Mouse (Mus musculus): ENCODE measurements at regions not wholly inside any gene's neighbourhood (a gene's known extent, or its start where the extent isn't known, plus 50 kb on each side); places are given as distances from the start of the nearest gene placed in this dataset.

DNA sequence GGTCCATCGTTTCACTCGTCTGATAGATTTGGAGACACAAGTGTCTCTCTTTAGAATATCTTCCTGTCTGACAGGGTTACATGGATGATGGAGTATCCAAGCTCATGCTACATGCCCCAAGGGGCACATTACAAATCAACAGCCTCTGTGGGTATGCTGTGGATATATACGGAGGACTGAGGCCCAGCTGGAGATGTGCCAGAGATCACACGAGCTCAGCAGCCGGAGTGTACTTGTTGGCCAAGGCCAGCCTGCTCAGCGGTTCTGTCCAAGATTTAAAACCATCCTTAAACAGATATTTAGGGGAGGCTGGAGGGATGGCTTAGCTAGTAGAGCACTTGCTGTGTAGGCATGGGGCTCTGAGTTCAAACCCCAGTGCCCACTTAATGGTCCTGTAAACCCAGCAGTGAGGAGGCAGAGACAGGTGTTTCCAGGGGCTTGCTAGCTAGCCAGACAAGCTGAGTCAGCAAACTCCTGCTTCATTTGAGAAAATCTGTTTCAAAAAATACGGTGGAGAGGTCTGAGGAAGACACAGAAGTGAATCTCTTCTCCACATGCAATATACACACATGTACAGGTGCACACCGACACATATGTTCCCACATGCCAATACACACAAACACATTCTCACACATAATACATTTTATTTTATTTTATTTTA lies 85.6 kb upstream of the Aldh1b1 start:
- no peak for DNase-seq (ENCODE audit: low spot score)

DNA sequence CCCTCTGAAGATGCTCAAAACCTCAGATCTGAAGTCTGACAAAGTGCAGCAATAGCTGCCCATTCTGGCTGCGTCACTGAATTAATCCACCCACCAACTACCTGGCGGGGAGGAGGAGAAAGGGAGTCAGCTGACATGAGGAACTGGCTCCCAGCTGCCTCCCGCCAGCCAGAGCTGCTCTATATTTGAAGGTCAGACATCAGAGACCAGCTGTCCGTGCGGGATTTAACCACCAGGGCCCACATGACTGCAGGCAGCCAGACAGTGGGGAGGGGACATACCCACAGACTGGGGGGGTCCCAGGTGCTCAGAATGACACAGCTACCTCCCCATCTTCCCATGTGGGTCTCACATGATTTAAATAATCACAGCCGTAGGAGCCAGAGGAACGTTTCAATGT lies 94.8 kb upstream of the Aldh1b1 start:
- no peak for DNase-seq (ENCODE audit: low spot score)

DNA sequence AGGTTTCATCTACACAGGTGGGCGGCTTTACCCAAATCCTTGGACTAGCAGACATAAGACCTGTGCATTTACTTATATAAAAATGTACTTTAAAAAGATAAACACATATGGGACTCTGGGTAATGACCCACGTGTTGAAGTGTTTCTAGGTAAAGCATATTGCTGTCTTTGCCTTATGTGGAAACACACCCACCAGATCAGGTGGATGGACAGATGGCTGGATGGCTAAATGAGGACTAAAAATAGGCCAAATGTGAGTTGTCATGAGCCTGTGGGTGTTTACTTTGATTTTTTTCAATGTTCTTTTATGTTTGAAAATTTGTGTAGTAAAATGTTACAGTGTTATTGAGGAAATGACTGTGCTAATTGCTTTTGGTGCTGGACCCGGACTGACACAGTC lies 99.2 kb upstream of the Aldh1b1 start:
- no peak for DNase-seq (ENCODE audit: low spot score)

DNA sequence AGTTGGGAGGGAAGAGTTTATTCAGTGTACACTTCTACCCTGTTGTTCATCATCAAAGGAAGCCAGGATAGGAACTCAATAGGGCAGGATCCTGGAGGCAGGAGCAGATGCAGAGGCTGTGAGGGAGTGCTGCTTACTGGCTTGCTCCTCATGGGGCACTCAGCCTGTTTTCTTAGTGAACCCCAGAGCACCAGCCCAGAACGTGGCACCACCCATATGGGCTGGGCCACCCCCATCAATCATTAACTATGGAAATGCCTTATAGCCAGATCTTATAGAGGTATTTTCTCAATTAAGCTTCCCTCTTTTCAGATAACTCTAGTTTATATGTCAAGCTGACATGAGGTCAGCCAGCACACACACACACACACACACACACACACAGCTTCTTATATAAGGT lies 103.6 kb upstream of the Aldh1b1 start:
- DNase-seq (ENCODE audit: low spot score): no peak

DNA sequence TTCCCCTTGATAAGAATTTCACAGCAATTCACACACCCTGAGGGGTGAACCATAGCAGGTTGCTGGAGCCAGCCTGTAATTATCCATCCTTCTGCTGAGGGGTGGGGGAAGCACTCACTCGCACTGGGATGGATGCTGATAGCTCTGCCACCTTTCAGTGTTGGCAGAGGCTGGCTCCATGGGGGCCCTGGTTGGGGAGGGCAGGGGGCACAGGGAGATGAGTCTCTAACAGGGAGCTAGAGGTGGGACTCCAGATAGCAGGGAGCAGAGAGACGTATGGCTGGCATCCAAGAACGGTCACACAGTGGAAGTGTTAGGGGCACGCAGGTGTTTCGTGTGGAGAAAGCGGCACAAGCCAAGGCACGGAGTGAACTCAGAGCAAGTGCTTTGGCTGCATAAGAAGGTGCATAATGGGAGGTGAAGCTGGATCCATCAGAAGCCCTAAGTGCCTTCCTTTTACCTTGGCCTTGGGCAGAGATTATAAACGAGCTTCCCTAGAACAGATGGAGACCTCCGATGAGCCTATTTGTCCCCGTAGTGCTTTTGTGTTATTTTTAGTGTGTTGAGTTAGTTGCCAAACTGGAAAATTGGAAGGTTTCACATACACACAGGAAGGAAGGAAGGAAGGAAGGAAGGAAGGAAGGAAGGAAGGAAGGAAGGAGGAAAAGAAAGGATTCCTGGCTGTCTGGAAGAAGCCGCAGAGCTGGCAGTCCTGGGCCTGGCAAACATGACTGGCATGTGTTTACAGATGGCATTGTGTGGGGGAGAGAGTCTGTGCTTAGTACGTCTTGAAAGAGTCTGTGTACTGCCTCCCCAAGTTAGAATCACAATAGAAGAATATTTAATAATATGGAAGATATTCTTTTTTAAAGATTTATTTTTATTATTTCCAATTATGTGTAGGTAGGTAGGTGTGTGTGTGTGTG lies 108.6 kb upstream of the Aldh1b1 start:
- no peak for DNase-seq (ENCODE audit: low spot score)

DNA sequence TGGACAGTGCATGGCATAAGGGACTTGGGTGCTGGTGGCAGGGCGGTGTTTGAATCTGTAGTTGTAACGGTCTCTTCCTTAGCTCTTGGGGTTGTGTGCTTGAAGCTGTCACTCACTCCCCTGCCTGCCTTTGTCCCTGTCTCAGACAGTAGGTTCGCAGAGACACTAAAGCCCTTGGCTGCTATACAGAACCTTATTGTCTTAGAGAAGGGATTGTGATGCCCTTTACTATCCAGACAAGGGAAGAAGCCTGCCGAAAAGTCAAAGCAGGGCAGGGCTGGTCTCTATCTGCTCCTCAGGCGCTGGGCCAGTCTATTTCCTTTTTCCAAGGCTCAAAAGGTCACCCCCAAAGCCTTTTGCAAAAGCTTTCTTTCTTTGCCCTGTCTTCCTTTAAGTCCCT lies 109.2 kb upstream of the Aldh1b1 start:
- no peak for DNase-seq (ENCODE audit: low spot score)

DNA sequence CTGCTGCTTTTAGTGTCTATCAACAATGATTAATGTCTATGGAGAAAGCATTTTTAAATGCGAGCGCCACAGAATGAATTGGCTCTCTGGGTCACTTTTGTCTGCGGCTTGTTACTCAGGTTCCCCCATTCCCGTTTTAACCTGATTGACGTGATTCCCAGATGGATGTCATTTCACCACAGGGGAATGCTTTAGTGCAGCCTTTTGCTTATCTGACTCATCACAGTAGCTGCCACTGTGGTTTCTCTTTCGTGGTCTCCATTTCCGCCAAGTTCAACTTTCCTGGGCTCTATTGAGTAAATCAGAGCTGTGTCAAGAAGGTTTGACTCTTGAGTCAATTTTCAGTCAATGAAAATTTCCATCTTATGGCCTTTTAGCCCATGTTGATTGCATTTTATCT lies 110.6 kb upstream of the Aldh1b1 start:
- DNase-seq (ENCODE audit: low spot score): no peak

DNA sequence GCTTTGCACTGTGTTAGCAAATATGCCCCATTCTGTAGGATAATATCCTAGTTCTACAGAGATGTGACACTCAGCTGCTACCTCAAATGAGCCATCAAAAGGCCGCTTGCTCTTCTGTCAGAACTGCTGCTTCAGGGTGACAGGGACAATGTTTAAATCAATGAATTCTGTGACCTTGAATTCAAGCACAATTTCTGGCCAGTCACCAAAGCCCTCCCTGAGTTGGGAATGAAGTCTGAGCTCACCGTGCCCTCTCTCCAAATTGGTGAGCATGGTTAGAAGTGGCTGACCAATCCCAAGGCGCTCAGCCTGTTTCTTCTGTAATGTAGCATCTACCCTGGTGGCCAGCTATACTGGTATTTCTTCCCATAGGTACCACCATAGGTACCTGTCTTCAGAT lies 113.8 kb upstream of the Aldh1b1 start:
- DNase-seq (ENCODE audit: low spot score): no peak

DNA sequence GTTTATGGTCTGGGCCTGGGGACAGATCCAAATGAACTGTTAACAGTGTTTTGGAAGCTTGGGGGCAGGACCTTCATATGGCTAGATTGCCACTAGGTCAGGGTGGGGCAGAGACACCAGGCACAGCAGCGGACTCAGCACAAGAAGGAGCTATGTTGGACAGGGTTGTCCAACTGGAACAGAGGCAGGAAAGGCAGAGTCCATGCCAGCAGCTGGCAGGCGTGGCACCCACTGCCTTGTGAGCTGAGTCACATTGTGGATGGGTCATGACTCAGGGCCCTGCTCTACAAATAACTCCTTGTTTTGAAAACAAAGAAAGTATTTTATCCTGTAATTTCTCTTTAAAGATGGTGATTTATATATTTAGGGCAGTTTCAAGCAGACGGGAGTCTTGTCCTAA lies 115.6 kb upstream of the Aldh1b1 start:
- DNase-seq (ENCODE audit: low spot score): no peak

DNA sequence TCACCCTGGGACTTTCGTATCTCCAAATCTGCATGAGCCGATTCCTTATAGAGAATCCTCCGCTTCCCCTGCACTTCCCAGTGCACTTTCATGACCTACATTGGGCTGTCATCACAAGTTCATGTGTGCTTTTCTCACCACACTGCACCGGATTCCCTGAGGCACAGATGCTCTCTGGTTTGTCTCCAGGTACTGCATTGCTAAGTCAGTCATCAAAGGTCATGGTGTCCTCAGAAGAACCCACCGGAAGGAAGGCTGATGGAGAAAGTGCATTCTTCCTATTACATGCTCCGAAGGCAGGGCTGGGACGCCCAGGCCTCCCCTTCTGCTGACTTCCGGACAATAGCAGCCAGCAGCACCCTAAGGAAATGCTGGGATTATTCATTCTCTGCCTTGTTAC lies 116.1 kb upstream of the Aldh1b1 start:
- no peak for DNase-seq (ENCODE audit: low spot score)

DNA sequence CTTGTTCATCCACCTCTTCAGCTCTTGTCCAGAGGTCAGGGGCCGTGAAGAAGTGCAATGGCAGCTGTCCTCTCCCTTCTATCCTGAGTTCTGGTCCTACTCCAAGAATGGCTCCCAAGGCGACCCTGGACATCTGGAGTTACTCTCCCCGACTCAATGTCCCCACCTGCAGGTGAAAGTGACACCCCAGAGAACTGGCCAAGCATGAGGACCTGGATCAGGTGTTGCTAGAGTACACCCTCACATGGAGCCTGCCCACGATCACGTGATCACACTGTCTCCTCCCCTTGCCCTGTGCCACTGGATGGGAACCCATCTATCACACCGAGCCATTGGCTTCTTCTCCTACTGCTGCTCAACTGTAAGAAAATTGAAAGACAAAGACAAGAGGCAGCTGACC lies 122.7 kb upstream of the Aldh1b1 start:
- no peak for DNase-seq (ENCODE audit: low spot score)

DNA sequence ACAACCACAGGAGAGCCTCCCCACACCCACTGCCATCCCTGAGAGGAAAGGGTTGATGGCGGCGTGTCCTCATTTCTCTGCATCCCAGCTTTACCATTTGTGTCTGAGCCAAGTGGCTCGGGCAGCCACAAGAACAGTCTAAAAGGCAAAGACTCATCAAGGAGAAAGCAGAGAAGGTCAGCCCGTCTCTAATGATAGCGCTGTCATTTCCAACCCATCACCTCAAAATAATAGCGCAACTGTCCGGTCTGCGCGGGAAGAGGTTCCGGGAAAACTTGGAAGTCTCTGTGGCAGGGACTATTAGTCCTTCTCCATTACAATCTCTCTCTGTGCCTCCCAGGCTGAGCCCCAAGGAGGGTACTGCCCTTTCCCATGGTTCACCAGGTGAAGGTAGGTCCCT lies 124.5 kb upstream of the Aldh1b1 start:
- no peak for DNase-seq (ENCODE audit: low spot score)

DNA sequence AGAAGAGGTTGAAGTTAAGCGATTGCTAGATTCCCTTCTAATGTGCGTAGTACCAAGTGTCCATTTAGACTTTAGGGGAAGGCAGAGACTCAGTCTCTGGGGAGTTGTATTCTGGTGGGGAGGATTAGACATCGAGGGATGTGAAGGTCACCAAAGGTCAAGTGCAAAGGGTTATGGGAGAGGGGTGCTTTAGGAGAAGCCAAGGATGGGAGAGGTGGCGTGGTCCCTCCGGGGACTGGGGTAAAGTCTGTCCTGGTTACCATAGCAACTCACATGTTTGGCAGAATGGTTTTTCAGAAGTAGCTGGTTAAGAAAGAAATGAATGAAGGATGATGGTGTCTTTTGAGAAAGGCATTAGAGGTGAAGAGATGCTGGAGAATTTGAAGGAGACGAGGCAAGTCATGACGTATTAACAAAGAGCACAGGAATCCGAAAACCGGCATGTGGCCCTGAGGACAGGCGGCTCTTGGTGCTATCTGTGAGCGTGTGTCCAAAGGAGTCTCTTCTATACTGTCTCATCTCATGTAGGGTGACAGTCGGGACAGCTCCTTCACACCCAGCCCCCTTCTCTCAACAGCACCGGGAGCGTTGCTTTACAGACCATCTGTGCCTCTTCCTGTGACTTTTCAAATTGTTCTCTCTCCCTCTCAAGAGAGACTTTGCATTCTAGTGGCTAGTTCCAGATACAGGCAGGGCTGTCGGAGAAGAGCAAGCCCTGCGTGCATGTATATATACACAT lies 125.6 kb upstream of the Aldh1b1 start:
- no peak for DNase-seq (ENCODE audit: low spot score)

DNA sequence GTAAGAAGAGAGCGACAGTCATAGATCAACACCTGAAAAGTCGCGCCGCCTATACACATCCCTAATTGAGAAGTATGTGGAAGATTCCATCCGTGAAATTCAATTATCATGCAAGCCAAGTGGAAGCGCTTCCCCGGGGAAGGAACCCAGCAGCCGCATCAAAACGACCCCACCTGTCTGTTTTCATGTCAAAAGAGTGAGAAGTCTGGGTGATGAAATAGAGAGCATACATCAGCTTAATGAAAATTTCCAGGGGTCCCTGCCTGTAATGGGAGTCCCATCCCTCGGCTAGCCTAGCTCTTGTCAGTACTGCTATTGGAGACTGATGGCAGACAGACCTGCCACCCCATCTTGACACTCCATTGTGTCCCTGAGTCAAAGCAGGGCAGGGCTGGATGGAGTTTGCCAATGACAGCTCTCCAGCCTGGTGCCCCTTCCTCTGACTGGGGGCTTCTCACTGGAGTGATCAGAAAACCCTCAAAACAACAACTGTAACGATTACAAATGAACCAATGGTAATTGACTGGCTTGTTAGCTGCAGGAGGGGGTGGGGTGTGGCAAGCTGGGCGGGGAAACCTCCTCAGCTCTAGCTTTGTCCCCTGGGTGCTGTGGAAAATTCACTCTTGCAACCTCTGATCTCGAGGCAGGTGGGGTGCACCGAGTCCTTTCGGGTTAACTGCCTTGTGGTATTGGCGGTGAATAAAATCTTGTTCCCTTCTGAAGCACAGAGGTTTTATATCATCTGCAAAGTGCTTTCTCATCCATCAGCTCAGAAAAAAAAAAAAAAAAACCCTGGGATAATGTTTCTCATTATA lies 126.4 kb upstream of the Aldh1b1 start:
- DNase-seq (ENCODE audit: low spot score): peak; percentile 5

DNA sequence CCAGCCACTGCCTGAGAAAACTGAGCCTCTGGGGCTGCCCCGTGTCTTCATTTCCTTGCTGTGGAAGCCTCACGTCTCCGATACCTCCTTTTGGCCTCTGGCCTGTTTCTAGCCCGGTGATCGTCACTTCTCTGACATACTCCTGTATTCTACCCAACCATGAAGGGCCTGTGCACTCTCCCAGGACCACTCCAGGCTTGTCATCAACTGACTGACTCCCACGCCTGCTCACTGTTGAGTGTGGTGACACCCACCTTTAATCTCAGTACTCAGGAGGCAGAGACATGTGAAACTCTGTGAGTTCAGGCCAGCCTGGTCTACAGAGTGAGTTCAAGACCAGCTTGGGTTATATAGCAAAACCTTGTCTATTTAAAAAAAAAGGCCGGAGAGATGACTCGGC lies 132.1 kb upstream of the Shb start:
- DNase-seq (ENCODE audit: low spot score): no peak

DNA sequence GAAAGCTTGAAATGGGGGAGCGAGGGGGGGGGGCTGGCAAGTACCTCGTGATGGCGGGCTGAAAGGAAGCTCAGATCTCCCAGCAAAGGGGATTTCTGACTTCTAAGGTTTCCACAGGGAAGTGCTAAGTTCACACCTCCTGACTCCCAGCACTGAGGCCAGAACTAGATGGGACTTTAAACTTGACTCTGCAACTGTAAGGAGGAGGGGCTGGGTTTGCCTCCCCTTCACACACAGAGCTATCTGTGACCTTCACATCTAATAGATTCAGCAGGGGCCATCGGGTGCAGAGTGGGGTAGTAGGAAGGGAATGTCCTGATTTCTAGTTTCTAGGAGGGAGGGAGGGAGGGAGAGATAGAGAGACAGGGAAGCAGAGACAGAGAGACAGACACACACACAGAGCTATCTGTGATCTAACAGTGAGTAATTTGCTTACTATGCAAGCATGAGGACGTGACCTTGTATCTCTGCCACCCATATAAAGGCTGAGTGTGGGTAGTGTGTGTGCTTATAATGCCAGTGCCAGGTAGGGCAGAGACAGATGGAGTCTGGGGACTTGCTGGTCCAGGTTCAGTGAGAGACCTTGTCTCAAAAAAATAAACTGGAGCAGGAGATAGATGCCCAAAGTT lies 125.2 kb upstream of the Shb start:
- peak; percentile 14 for DNase-seq (ENCODE audit: low spot score)

DNA sequence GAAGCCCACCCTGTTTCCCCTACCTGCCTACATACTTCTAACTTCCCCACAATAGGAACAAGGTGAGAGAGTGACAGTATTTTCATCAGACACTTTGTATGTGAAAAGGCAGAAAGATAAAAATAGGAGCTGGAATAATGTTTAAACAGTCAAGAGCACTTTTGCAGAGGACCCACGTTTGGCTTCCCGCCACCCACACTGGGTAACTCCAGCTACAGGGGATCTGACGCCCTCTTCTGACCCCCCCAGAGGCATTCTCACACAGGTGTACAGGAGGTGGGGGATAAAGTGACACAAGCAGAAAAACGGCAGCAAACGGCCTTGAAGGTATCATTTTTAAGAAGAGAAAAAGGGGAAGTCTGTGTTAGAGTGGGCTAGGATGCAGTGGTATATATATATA lies 123.5 kb upstream of the Shb start:
- DNase-seq (ENCODE audit: low spot score): no peak

DNA sequence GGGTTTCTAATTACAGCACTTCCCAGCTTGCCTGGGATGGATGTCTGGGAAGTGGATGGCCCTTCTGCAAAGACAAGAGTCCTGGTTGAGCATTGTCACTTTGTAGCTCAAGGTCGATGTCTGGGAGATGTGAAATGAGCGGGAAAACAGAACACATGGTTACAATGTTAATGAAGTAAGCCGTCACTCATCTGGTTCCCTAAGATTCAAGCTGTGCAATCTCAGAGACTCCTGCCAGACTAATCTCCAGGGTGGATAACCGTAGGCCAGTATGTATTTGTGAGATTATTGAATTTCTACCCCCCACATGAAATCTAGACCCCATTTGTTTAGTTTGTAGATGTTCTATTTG lies 122.5 kb upstream of the Shb start:
- no peak for DNase-seq (ENCODE audit: low spot score)

DNA sequence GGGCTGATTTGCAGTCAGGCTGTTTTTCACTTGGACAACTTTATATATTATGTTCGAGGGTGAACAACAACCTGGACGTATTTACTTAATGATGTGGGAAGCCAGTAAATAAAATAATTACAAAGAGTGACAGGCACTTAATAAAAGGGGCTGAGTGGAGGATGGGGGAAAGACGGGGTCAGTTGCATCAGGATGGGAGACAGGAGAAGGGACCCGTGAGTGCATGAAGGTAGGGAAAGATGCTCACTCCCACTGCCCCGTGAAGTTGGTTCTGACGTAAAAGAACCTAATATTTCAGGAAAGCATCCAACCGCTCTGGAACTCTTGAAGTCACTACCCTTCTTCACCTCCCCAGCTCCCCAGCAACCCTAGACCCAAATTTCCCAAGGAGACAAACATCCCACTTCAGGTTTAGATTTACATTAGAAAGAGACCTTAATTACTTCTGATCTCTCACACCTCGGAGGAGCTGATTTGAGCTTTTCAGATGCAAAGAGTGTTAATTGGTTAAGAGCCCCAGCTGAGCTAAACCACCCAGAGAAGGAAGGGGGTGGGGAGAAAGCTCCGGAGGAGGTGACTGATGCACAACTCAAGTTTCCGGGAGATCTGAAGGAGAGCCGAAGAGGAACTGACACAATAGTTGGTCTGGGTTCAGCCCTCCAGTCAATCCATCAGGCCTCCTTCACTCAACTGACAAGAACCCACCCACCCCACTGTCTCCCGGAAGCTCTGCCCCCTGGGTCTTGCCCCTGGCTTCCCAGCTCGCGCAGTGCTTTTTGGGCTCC lies 121.9 kb upstream of the Shb start:
- DNase-seq (ENCODE audit: low spot score): peak; percentile 76

DNA sequence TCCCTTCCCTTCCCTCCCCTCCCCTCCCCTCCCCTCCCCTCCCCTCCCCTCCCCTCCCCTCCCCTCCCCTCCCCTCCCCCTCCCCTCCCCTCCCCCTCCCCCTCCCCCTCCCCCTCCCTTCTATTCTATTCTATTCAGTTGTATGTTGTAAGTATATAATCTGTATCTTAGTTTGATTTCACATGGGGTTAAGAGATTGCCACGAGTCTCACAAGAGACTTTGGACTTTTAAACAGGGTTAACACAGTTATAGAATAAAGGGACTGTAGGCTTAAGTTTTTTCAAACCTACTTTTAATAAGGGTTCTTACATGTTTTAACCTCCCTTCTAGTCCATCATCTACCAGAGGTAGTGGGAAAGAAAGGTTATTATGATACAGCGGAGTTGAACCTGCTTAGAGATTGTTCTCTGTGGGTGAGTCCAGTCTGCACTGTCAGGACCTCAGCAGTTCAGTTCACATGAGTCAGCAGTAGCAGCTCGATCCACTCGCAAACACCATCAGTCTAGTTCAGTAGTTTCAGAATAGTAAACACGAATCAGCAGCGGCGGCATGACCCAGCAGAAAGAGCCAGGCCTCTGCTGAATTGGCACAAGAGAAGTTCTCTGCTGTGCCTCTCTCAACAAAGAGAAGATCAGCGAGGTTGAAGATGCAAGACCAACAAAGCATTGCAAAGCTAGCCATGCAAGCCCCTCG lies 116.8 kb upstream of the Shb start:
- no peak for DNase-seq (ENCODE audit: low spot score)

All from embryo, embryonic 10 days (tissue).